Mouse (Mus musculus): ENCODE results near the gene Tmem150c. TPM values are rescaled to one million over a fixed set of nuclear protein-coding genes. Genes with fewer than 3 reads are reported as not detected.

Tmem150c gene
- polyA plus RNA-seq, 1 experiment from 2014 or later: 3.8 TPM

DNA sequence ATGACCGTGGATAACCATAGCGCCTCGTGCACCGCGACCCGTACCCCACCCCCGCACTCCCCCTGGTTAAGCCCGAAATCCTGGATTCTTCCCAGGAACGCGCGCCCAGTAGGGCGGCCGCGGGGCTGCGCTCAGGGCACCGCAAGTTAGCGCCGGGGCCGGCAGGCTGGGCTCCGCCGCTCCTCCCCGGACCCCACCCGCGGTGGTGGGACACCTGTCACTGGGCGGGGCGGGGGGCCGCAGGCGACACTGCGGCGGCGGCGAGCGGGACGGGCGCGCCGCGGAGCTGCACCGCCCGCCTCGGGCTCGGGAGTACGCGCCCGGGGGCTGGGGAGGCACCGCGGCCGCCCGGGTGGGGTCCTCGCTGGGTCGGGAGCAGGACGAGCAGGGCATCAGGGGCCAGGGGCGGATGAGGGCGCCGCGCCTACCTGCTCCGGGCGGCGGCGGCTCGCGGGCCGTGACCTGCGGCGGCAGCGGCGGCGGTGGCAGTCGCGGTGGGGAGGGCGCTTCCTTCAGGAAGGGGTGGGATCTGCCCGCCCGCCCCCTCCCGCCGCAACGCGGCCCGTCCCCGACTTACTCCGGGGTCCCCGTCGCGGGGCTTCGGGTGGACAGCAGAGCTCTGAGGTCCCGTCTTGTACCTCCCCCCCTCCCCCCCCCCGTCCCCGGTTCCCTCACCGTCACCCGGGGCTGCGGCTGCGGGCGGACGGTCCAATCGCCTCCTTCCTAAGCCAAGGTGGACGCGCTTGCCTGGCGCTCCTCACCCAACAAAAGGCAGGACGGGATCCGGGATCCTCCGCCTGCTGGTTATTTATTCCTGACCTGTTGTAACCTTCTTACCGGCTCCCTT, 594 bp downstream of the Tmem150c start:
- Histone ChIP-seq H3K27ac (peak overlapping the region; percentile 88), H3K9me3 (no peaks in the 10 kb centered on the region), H3K4me3 (peak overlapping the region; percentile 81), H3K4me1 (replicated peaks) (peaks cover 15% of the 10 kb centered on the region), H3K27me3 (ENCODE audit: insufficient read depth, poor library complexity, severe bottlenecking) (peaks cover 60% of the 10 kb centered on the region), H3K36me3 (no peaks in the 10 kb centered on the region)
- peak; percentile 62 for DNase-seq (ENCODE audit: low spot score)
- under 1% methylated on average over 95 of the region's 101 CpGs for WGBS

DNA sequence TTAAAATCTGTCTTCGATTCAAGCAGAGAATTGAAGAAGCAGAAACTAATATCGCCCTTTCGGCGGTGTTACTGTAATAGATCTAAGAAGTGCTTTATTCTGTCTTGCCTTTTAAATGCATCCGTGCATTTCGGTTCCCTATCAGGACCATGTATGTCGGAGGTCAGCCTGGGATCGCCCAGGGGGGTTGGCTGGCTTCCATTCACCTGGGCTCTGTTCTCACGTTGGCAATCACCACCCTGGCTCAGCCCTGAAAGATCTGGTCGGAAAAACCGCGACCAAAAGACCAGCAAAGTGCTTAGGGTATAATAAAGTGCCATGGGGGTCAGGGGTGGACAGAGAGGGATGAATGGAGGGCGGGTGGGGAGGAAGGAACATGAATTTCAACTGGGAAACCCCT, 1.3 kb downstream of the Tmem150c start:
- WGBS: 18% methylated on average over 13 of the region's 13 CpGs
- H3K9me3 ChIP-seq: no peaks in the 10 kb centered on the region
- DNase-seq (ENCODE audit: low spot score): peak; percentile 11

DNA sequence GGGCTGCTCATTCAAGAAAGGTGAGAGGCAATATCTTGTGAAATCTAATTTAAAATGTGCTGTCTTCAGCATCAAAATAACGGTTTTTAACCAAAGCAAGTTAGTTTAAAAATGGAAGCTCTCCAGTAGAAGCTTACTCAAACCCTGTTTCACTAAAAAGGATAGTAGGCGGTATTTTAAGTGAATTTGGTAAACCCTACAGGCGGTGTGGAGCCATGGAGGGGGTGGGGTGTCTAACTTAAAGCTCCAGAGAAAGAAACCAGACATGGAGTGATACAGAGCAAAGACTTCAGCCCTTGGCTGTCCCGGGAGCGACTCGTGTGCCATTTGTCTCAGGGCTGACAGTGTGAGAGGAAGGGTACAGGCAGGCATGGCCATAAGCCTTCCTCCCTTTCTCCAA, 4.0 kb downstream of the Tmem150c start:
- Histone ChIP-seq H3K36me3 (no peaks in the 10 kb centered on the region), H3K4me1 (replicated peaks) (peaks cover 15% of the 10 kb centered on the region), H3K4me3 (no peak overlapping the region), H3K27me3 (ENCODE audit: insufficient read depth, poor library complexity, severe bottlenecking) (peaks cover 41% of the 10 kb centered on the region), H3K27ac (no peak overlapping the region), H3K9me3 (peaks cover 6% of the 10 kb centered on the region; the same call in 1 of the 2 replicates)
- 85% methylated on average over 6 of the region's 6 CpGs for WGBS
- DNase-seq (ENCODE audit: low spot score): no peak

More for the DNA sequence above, 1.3 kb downstream of the Tmem150c start:
- Histone ChIP-seq H3K27me3 (ENCODE audit: insufficient read depth, poor library complexity, severe bottlenecking) (peaks cover 57% of the 10 kb centered on the region), H3K4me1 (replicated peaks) (peaks cover 15% of the 10 kb centered on the region), H3K36me3 (no peaks in the 10 kb centered on the region), H3K27ac (peak overlapping the region; percentile 88; the same call in 1 of the 2 replicates), H3K4me3 (peak overlapping the region; percentile 81)

DNA sequence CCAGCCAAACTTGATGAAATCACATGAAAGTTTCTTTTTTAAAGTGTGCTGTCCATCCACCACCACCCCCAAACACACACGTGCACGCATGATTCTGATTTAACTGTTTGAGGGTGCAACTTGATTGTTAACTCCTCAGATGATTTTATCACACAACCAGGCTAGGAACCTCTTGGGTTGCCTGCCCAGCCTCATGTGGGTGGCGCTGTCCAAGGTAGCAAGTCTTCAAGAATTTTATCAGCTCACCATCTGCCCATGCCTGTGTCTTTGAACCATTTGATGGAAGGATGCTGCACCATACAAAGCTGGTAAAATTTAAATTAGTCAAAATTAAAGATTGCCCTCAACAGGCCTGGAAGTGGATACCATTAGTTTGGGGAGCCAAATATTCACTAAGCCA, 9.6 kb downstream of the Tmem150c start:
- no peaks in the 10 kb centered on the region for H3K4me1 ChIP-seq (replicated peaks)
- 76% methylated on average over 3 of the region's 3 CpGs for WGBS
- no peaks in the 10 kb centered on the region for H3K27me3 ChIP-seq (ENCODE audit: insufficient read depth, poor library complexity, severe bottlenecking)
- H3K36me3 ChIP-seq: no peaks in the 10 kb centered on the region
- no peak overlapping the region for H3K4me3 ChIP-seq
- peaks cover 6% of the 10 kb centered on the region; the same call in 1 of the 2 replicates for H3K9me3 ChIP-seq
- H3K27ac ChIP-seq: no peak overlapping the region
- no peak for DNase-seq (ENCODE audit: low spot score)

DNA sequence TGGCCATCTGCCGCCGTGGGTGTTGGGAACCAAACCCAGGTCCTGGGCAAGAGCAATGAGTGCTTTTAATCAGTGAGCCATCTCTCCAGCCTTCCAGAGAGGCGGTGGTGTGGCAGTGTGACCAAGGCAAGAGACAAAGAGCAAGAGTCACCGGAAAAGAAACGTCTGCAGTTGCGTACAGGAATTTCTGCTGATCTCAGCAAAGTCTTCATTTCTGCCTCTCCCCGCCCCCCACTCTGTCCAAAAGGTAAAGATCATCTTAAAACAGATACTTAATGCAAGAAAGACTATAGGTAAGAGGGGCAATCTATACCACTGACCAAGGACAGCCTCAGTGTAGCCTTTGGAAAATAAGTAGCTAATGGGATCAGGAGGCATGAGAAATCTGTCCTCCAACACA, 14.8 kb downstream of the Tmem150c start:
- no peaks in the 10 kb centered on the region for H3K27me3 ChIP-seq (ENCODE audit: insufficient read depth, poor library complexity, severe bottlenecking)
- no peak overlapping the region for H3K27ac ChIP-seq
- no peak for DNase-seq (ENCODE audit: low spot score)
- WGBS: 87% methylated on average over 7 of the region's 7 CpGs
- no peak overlapping the region for H3K4me3 ChIP-seq
- no peaks in the 10 kb centered on the region for H3K36me3 ChIP-seq
- no peaks in the 10 kb centered on the region for H3K4me1 ChIP-seq (replicated peaks)
- no peaks in the 10 kb centered on the region for H3K9me3 ChIP-seq

DNA sequence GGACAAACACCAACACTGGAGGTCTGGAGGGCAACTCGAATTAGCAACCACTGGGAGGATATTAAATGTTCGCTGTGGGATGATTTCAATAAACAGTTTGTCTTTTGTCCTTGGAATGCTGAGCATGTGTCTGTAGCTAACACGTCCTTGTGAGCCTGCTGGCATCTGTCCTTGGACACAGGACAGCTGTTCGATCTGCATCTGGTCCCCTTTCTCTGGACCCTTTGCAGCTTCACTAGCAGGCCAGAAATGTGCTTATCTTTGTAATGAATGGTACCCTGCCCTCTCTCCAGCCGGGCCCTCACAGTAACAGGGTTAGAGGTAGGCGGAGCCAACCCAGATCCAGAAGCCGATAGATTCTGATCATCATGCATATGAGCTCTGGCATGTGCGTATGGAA, 32.3 kb downstream of the Tmem150c start:
- no peak for DNase-seq (ENCODE audit: low spot score)
- H3K27ac ChIP-seq: no peak overlapping the region
- 0 out of 2 replicates have a peak, but pooled peaks cover 9% of the 10 kb centered on the region for H3K4me1 ChIP-seq (replicated peaks)
- 79% methylated on average over 8 of the region's 8 CpGs for WGBS
- H3K9me3 ChIP-seq: no peaks in the 10 kb centered on the region
- no peak overlapping the region for H3K4me3 ChIP-seq
- H3K36me3 ChIP-seq: no peaks in the 10 kb centered on the region
- no peaks in the 10 kb centered on the region for H3K27me3 ChIP-seq (ENCODE audit: insufficient read depth, poor library complexity, severe bottlenecking)

DNA sequence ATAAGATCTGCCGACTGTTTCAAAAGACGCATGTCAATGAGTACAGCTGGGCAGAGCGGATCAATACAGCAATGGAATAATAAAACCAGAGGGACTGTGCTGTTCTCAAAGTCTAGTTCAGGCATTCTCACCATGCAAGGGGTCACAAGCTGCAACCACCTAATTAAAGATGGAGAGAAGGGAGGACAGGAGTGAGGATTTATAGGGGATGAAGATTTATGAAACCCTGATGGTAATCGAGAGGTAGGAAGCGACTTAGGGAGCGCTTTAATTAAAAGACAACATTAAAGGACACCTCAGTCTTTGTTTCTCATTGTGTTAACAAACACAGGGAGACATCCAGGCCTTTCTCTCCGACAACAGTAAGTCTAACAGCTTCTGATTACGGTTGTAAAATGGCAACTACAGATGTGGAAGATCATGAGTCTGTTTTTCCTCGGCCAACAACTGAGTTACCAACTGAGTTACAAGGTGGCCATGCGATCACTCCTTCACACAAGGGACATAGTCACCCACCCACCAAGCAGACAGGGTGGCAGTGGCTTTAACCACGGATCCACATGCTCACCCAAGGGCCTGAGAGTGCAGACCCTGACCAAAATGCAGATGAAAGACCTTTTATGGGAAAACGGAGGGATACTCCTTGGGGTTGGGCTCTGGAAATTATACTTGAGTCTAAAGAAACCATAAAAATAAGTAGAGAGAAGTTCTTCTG, 34.0 kb downstream of the Tmem150c start:
- Histone ChIP-seq H3K9me3 (no peaks in the 10 kb centered on the region), H3K4me1 (replicated peaks) (peaks cover 17% of the 10 kb centered on the region), H3K27me3 (ENCODE audit: insufficient read depth, poor library complexity, severe bottlenecking) (peaks cover 8% of the 10 kb centered on the region; the same call in 1 of the 2 replicates), H3K4me3 (no peak overlapping the region), H3K27ac (no peak overlapping the region), H3K36me3 (no peaks in the 10 kb centered on the region)
- no peak for DNase-seq (ENCODE audit: low spot score)
- 82% methylated on average over 12 of the region's 12 CpGs for WGBS

DNA sequence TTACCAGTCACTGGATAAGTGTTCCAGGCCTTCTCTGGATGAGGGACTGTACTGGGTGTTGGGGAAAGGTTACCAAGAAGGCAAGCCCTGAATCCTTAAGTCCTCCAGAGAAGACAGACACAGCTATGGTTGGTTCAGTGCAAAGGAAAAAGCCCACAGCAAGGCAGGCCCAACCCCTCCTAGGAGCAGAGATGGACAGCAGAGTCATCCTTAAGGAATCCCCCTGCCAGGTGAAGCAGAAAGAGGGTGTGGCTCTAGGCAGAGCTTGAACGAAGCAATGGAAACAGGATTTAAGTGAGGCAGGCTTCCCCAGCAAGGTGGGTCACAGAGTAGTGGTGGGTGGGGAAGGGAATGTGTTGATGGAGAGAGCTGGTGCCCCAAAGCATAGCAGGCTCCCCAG, 35.1 kb downstream of the Tmem150c start:
- peaks cover 20% of the 10 kb centered on the region for H3K4me1 ChIP-seq (replicated peaks)
- H3K4me3 ChIP-seq: no peak overlapping the region
- DNase-seq (ENCODE audit: low spot score): no peak
- 50% methylated on average over 1 of the region's 1 CpGs for WGBS
- H3K27ac ChIP-seq: no peak overlapping the region
- peaks cover 19% of the 10 kb centered on the region for H3K27me3 ChIP-seq (ENCODE audit: insufficient read depth, poor library complexity, severe bottlenecking)
- H3K36me3 ChIP-seq: no peaks in the 10 kb centered on the region
- no peaks in the 10 kb centered on the region for H3K9me3 ChIP-seq

DNA sequence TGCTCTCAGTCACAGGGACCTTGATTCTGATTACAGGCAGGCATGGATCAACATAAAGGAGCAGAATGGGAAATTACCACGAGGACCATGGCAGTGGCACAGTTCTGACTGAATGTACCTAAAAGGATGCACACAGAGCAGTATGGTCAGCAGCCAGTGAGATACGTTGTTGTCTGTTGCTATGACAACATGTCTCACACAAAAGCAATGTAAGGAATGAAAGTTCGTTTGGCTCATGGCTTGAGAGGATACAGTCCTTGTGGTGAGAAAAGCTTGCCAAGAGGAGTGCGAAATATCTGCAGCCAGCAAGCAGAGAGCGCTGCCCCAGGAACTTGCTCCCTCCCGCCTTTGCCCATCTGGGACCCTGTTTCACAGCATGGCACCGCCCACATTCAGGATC, 36.3 kb downstream of the Tmem150c start:
- DNase-seq (ENCODE audit: low spot score): no peak
- Histone ChIP-seq H3K27me3 (ENCODE audit: insufficient read depth, poor library complexity, severe bottlenecking) (peaks cover 21% of the 10 kb centered on the region), H3K4me3 (no peak overlapping the region), H3K27ac (no peak overlapping the region), H3K4me1 (replicated peaks) (peaks cover 22% of the 10 kb centered on the region), H3K9me3 (no peaks in the 10 kb centered on the region), H3K36me3 (no peaks in the 10 kb centered on the region)
- 53% methylated on average over 7 of the region's 7 CpGs for WGBS

DNA sequence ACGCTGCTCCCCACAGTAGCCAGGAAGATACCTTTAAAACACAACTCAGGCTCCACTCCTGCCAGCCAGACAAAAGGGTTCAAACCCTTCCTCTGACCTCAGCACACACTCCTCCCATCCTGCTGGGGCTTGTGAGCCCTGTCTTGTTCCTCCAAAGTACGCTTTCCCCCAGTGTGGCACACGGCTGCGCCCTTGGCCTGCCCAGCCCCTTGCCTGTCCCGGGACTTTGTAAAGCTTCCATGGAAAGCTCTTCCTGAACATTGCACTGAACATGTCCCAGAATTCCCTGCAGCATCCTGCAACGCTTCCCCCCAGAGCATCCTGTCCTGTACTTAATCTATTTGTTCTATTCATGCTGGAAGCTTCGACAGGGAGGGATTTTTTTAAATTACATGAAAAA, 38.4 kb downstream of the Tmem150c start:
- peak overlapping the region; percentile 38; the same call in 1 of the 2 replicates for H3K4me3 ChIP-seq
- H3K9me3 ChIP-seq: no peaks in the 10 kb centered on the region
- peaks cover 21% of the 10 kb centered on the region for H3K27me3 ChIP-seq (ENCODE audit: insufficient read depth, poor library complexity, severe bottlenecking)
- no peak overlapping the region for H3K27ac ChIP-seq
- H3K36me3 ChIP-seq: no peaks in the 10 kb centered on the region
- peaks cover 32% of the 10 kb centered on the region for H3K4me1 ChIP-seq (replicated peaks)
- 47% methylated on average over 7 of the region's 7 CpGs for WGBS
- DNase-seq (ENCODE audit: low spot score): no peak

DNA sequence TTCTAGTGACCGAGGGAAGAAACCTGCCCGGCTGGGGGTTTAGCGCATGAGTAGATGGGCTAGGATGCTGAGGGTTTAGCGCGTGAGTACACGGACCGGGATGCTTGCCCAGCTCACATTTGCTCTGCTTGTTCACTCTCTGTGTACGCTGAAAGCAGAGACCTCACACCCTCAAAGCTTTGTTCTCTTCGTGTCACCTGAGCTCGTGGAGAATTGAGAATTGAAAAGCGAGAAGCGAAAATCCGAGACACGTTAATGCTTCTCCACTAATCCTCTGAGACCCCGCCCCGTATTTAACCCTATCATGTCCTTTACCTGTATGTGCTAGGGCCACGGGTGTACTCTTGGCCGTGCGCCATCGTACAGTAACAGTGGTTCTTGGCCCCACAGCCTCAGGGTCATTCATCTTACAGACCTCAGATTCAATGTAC, 38.9 kb downstream of the Tmem150c start:
- no peaks in the 10 kb centered on the region for H3K9me3 ChIP-seq
- H3K4me3 ChIP-seq: peak overlapping the region; percentile 38
- H3K27ac ChIP-seq: 0 out of 2 replicates have a peak overlapping the region, but pooled peaks have one; percentile 6
- peak; percentile 23 for DNase-seq (ENCODE audit: low spot score)
- H3K27me3 ChIP-seq (ENCODE audit: insufficient read depth, poor library complexity, severe bottlenecking): peaks cover 21% of the 10 kb centered on the region
- no peaks in the 10 kb centered on the region for H3K36me3 ChIP-seq
- 5% methylated on average over 20 of the region's 20 CpGs for WGBS
- peaks cover 32% of the 10 kb centered on the region for H3K4me1 ChIP-seq (replicated peaks)

DNA sequence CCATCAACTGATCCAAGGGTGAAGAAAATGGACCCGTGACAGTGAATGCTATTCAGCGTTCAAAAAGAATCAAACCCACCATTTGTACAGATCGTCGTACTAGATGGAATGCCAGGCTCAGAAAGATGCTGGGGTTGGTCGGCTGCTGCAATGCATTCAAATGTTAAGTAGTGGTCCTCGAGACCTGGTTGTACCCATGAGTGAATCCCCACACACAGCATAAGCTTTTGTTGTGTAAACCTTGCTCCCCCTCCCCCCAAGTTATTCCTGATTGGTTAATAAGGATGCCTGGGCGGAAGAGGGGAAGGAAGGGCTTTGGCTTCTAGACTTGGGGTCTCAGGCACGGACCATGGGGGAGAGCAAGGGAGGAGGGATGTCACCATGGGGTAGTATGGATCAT, 40.3 kb downstream of the Tmem150c start:
- Histone ChIP-seq H3K9me3 (no peaks in the 10 kb centered on the region), H3K4me3 (no peak overlapping the region)
- DNase-seq (ENCODE audit: low spot score): no peak

DNA sequence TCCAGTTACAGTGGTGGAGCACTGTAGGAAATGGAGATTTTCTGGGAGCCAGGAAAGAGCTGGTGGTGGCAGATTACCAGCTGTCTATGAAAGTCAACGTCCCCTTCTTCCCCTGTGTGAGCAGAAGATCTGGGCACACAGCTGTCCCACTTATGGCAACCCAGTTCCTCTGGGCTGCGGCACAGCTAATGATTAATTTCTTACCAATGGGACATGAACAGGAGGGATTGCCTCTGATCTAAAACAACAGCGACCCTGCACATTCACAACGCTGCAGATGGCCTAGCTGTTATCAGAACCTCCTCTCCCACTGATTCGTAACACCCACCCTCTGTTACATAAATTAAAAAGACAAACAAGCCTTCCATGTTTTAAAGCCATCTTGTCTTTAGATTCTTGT, 46.2 kb downstream of the Tmem150c start:
- Histone ChIP-seq H3K9me3 (no peaks in the 10 kb centered on the region), H3K36me3 (no peaks in the 10 kb centered on the region), H3K4me3 (no peak overlapping the region), H3K4me1 (replicated peaks) (peaks cover 18% of the 10 kb centered on the region), H3K27me3 (ENCODE audit: insufficient read depth, poor library complexity, severe bottlenecking) (no peaks in the 10 kb centered on the region), H3K27ac (no peak overlapping the region)
- 69% methylated on average over 5 of the region's 5 CpGs for WGBS
- DNase-seq (ENCODE audit: low spot score): no peak

More for the DNA sequence above, 40.3 kb downstream of the Tmem150c start:
- Histone ChIP-seq H3K36me3 (no peaks in the 10 kb centered on the region), H3K27me3 (ENCODE audit: insufficient read depth, poor library complexity, severe bottlenecking) (peaks cover 21% of the 10 kb centered on the region), H3K27ac (no peak overlapping the region), H3K4me1 (replicated peaks) (peaks cover 26% of the 10 kb centered on the region)
- 35% methylated on average over 8 of the region's 8 CpGs for WGBS

All from hindbrain, embryonic 10.5 days (tissue).